In genomic region chr15:79402836-79403762, GRCm38 (mm10) we compare ENCODE assay signal across 8 mouse cellular contexts. TPM values are rescaled to one million over a fixed set of nuclear protein-coding genes. Genes with fewer than 3 reads are reported as not detected.
DNase-seq lines count a peak whose midpoint lies in the region; ATAC-seq lines count a peak whose summit lies in the region.

TSS of gene Tmem184b (minus strand) at chr15:79403569.

- ATAC-seq in hindbrain, embryonic 14.5 days (ENCODE audit: low FRiP score) = peak; percentile 90

- peak; percentile 84 for DNase-seq in T-cell, adult 2 months (ENCODE audit: low spot score)
- peak; percentile 89 to 90 for DNase-seq in cerebellum, postnatal 36 days
- DNase-seq in frontal cortex, postnatal 36 days (ENCODE audit: low spot score in 2 of 2) = peak; percentile 85 to 88
- DNase-seq in hindbrain, embryonic 14.5 days (ENCODE audit: low spot score) = peak; percentile 93
- peak; percentile 87 to 90 for DNase-seq in layer of hippocampus, postnatal 36 days
- DNase-seq in lung, postnatal 25 days (ENCODE audit: low spot score) = peak; percentile 90
- DNase-seq in retina, embryonic 14.5 days (ENCODE audit: low spot score) = peak; percentile 90
- peak; percentile 87 to 89 for DNase-seq in thymus, postnatal 36 days

- H3K4me2 ChIP-seq in hindbrain, embryonic 14.5 days (replicated peaks) = peak within 1 kb of the TSS; percentile 94

- peaks cover 30% of the 10 kb centered on the region for H3K4me1 ChIP-seq in hindbrain, embryonic 14.5 days (replicated peaks; ENCODE audit: control insufficient read depth, insufficient read depth, low read length)

- peak within 1 kb of the TSS; percentile 84 for H3K27ac ChIP-seq in hindbrain, embryonic 14.5 days

- H3K9ac ChIP-seq in hindbrain, embryonic 14.5 days = peak within 1 kb of the TSS; percentile 92

- no peaks in the 10 kb centered on the region for H3K36me3 ChIP-seq in hindbrain, embryonic 14.5 days (replicated peaks; ENCODE audit: control insufficient read depth, insufficient read depth)

- H3K4me3 ChIP-seq in hindbrain, embryonic 14.5 days (replicated peaks; ENCODE audit: low read length) = peak within 1 kb of the TSS; percentile 76

- 0 out of 2 replicates have a peak, but pooled peaks cover 3% of the 10 kb centered on the region for H3K27me3 ChIP-seq in hindbrain, embryonic 14.5 days (ENCODE audit: control insufficient read depth, insufficient read depth, low read length)

- WGBS in hindbrain, embryonic 14.5 days = under 1% methylated on average over 88 of the region's 90 CpGs

- H3K9me3 ChIP-seq in hindbrain, embryonic 14.5 days (ENCODE audit: control insufficient read depth, low read length) = no peaks in the 10 kb centered on the region

RNA-seq across cellular contexts. Expression of gene Tmem184b, which starts in this region (rescaled TPM):
- polyA plus RNA-seq in hindbrain, embryonic 14.5 days (2014; fragmentation: Nextera tagmentation; extraction: Ambion mirVana) = 39.9 and 40.0 TPM in 2 replicates
- total RNA-seq in layer of hippocampus, postnatal 36 days (2021) = 10 to 100 TPM; 50.5 to 51.0 TPM

Comparison
In these comparisons a context has a peak if more than half of its experiments do, and no peak if none do; other contexts are left out.
1. Peak in every context shown above with its lines: DNase-seq, ATAC-seq, H3K4me3 ChIP-seq and H3K27ac ChIP-seq.